Mouse (Mus musculus) subcutaneous adipose tissue, adult 2 months (tissue): ENCODE results near the gene Olfr538. TPM values are rescaled to one million over a fixed set of nuclear protein-coding genes. Genes with fewer than 3 reads are reported as not detected.

ENCODE experiments used
- polyA plus RNA-seq: library from polyadenylated mRNA; depleted of rRNA; stranded (reverse); fragments of >200 nt; gene quantifications from 2 replicates; pipeline ENCODE4 v1.2.3, GENCODE M21; 2012; ENCODE audit warnings: low replicate concordance; rRNA removed

Gene Olfr538
- not detected in 2 replicates for polyA plus RNA-seq

GRCm38 (mm10) chr7:140567586-140567985 lies at the start of gene Olfr538:
Gene Olfr538, plus strand, starts transcription at chr7:140567886.

GRCm38 (mm10) chr7:140600969-140601368 lies 33.3 kb downstream of the Olfr538 start, which contains the start of gene Olfr46:
Gene Olfr46, plus strand, starts transcription at chr7:140601269.

Other genes with a start within 250 kb of the Olfr538 start
- not detected in 2 replicates for gene Olfr525, start 247.0 kb upstream of the Olfr538 start, polyA plus RNA-seq
- not detected in 2 replicates for gene Olfr527, start 233.9 kb upstream of the Olfr538 start, polyA plus RNA-seq
- gene Olfr60, start 206.2 kb upstream of the Olfr538 start, polyA plus RNA-seq: 0.13 and 0.27 TPM in 2 replicates
- gene Olfr530, start 191.6 kb upstream of the Olfr538 start, polyA plus RNA-seq: not detected in 2 replicates
- not detected in 2 replicates for gene Olfr531, start 165.0 kb upstream of the Olfr538 start, polyA plus RNA-seq
- gene Olfr532, start 146.2 kb upstream of the Olfr538 start, polyA plus RNA-seq: not detected in 2 replicates
- gene Olfr533, start 104.5 kb upstream of the Olfr538 start, polyA plus RNA-seq: not detected in 2 replicates
- gene Olfr535, start 83.7 kb upstream of the Olfr538 start, polyA plus RNA-seq: not detected in 2 replicates
- gene Olfr536, start 60.5 kb upstream of the Olfr538 start, polyA plus RNA-seq: not detected in 2 replicates
- not detected in 2 replicates for gene Olfr46, start 33.4 kb downstream of the Olfr538 start, polyA plus RNA-seq
- not detected in 2 replicates for gene Olfr61, start 61.1 kb downstream of the Olfr538 start, polyA plus RNA-seq
- not detected in 2 replicates for gene Olfr53, start 78.6 kb downstream of the Olfr538 start, polyA plus RNA-seq
- gene Olfr539, start 92.0 kb downstream of the Olfr538 start, polyA plus RNA-seq: not detected in 2 replicates
- gene Olfr45, start 114.1 kb downstream of the Olfr538 start, polyA plus RNA-seq: not detected in 2 replicates
- gene Olfr541, start 129.4 kb downstream of the Olfr538 start, polyA plus RNA-seq: not detected in 2 replicates
- gene Cyp2e1, start 195.9 kb downstream of the Olfr538 start, polyA plus RNA-seq: 256 and 502 TPM in 2 replicates
- gene Syce1, start 220.0 kb downstream of the Olfr538 start, polyA plus RNA-seq: 0.07 and 0.33 TPM in 2 replicates